Mouse (Mus musculus): ENCODE data around the gene Id3. TPM values are rescaled to one million over a fixed set of nuclear protein-coding genes. Genes with fewer than 3 reads are reported as not detected.

The Id3 gene
- polyA plus RNA-seq, 1 experiment, result 780 TPM

GRCm38 (mm10) chr4:136135874-136136728 lies 7.2 kb upstream of the Id3 start:
- Histone ChIP-seq H3K79me2 (ENCODE audit: control insufficient read depth, insufficient read depth) (no peaks in the 10 kb centered on the region), H3ac (ENCODE audit: control insufficient read depth, insufficient read length, low read depth) (no peak overlapping the region), H3K36me3 (ENCODE audit: control insufficient read depth, insufficient read depth) (no peaks in the 10 kb centered on the region), H3K79me3 (ENCODE audit: low read depth) (no peaks in the 10 kb centered on the region), H3K4me3 (ENCODE audit: insufficient read depth, poor library complexity, severe bottlenecking) (no peak overlapping the region), H3K27me3 (ENCODE audit: control insufficient read depth, insufficient read depth, insufficient read length) (no peaks in the 10 kb centered on the region)
- no peak for TF ChIP-seq MYOD1 (IDR thresholded peaks at IDR 0.05; ENCODE audit: control insufficient read depth, insufficient read length, low read depth)
- no peak for TF ChIP-seq CEBPB (IDR thresholded peaks at IDR 0.05; ENCODE audit: low read depth)
- no peak for TF ChIP-seq MAX (IDR thresholded peaks at IDR 0.05)
- TF ChIP-seq CTCF (IDR thresholded peaks at IDR 0.05; ENCODE audit: control insufficient read depth, insufficient read depth, insufficient read length), result peak; percentile 10

GRCm38 (mm10) chr4:136139326-136140110 lies 3.8 kb upstream of the Id3 start:
- TF ChIP-seq USF1 (IDR thresholded peaks at IDR 0.05; ENCODE audit: low read depth), result no peak
- Histone ChIP-seq H3K27me3 (ENCODE audit: control insufficient read depth, insufficient read depth, insufficient read length) (no peaks in the 10 kb centered on the region), H3K79me3 (ENCODE audit: low read depth) (peaks cover 9% of the 10 kb centered on the region), H3K79me2 (ENCODE audit: control insufficient read depth, insufficient read depth) (peaks cover 17% of the 10 kb centered on the region), H3ac (ENCODE audit: control insufficient read depth, insufficient read length, low read depth) (peak overlapping the region; percentile 4), H3K4me3 (ENCODE audit: insufficient read depth, poor library complexity, severe bottlenecking) (no peak overlapping the region), H3K36me3 (ENCODE audit: control insufficient read depth, insufficient read depth) (peaks cover 3% of the 10 kb centered on the region)

GRCm38 (mm10) chr4:136140327-136141250 lies 2.7 kb upstream of the Id3 start:
- H3K79me2 ChIP-seq (ENCODE audit: control insufficient read depth, insufficient read depth), result peaks cover 27% of the 10 kb centered on the region
- TF ChIP-seq MAX (IDR thresholded peaks at IDR 0.05), result peak; percentile 31
- TF ChIP-seq MYOG (IDR thresholded peaks at IDR 0.05; ENCODE audit: control insufficient read depth, extremely low read depth, insufficient read length), result no peak
- peak; percentile 89 for TF ChIP-seq MYOD1 (IDR thresholded peaks at IDR 0.05; ENCODE audit: control insufficient read depth, insufficient read length, low read depth)
- no peaks in the 10 kb centered on the region for H3K27me3 ChIP-seq (ENCODE audit: control insufficient read depth, insufficient read depth, insufficient read length)
- peak overlapping the region; percentile 7 for H3K4me3 ChIP-seq (ENCODE audit: insufficient read depth, poor library complexity, severe bottlenecking)
- H3K36me3 ChIP-seq (ENCODE audit: control insufficient read depth, insufficient read depth), result peaks cover 13% of the 10 kb centered on the region
- H3ac ChIP-seq (ENCODE audit: control insufficient read depth, insufficient read length, low read depth), result peak overlapping the region; percentile 60
- peaks cover 17% of the 10 kb centered on the region for H3K79me3 ChIP-seq (ENCODE audit: low read depth)

GRCm38 (mm10) chr4:136142267-136143192 lies 767 bp upstream of the Id3 start:
- peaks cover 19% of the 10 kb centered on the region for H3K36me3 ChIP-seq (ENCODE audit: control insufficient read depth, insufficient read depth)
- TF ChIP-seq MAX (IDR thresholded peaks at IDR 0.05) (no peak), USF1 (IDR thresholded peaks at IDR 0.05; ENCODE audit: low read depth) (no peak), MYOG (IDR thresholded peaks at IDR 0.05; ENCODE audit: control insufficient read depth, extremely low read depth, insufficient read length) (no peak)
- H3K27me3 ChIP-seq (ENCODE audit: control insufficient read depth, insufficient read depth, insufficient read length), result no peaks in the 10 kb centered on the region
- H3K4me3 ChIP-seq (ENCODE audit: insufficient read depth, poor library complexity, severe bottlenecking), result peak overlapping the region; percentile 8
- peaks cover 25% of the 10 kb centered on the region for H3K79me3 ChIP-seq (ENCODE audit: low read depth)
- H3ac ChIP-seq (ENCODE audit: control insufficient read depth, insufficient read length, low read depth), result peak overlapping the region; percentile 49
- peaks cover 40% of the 10 kb centered on the region for H3K79me2 ChIP-seq (ENCODE audit: control insufficient read depth, insufficient read depth)

GRCm38 (mm10) chr4:136144126-136144926 lies 1.0 kb downstream of the Id3 start:
- Histone ChIP-seq H3K36me3 (ENCODE audit: control insufficient read depth, insufficient read depth) (peaks cover 19% of the 10 kb centered on the region), H3K27me3 (ENCODE audit: control insufficient read depth, insufficient read depth, insufficient read length) (no peaks in the 10 kb centered on the region), H3K79me3 (ENCODE audit: low read depth) (peaks cover 25% of the 10 kb centered on the region), H3K4me3 (ENCODE audit: insufficient read depth, poor library complexity, severe bottlenecking) (peak overlapping the region; percentile 97), H3ac (ENCODE audit: control insufficient read depth, insufficient read length, low read depth) (peak overlapping the region; percentile 89), H3K79me2 (ENCODE audit: control insufficient read depth, insufficient read depth) (peaks cover 40% of the 10 kb centered on the region)
- TF ChIP-seq MYOG (IDR thresholded peaks at IDR 0.05; ENCODE audit: control insufficient read depth, extremely low read depth, insufficient read length), result no peak
- peak; percentile 28 for TF ChIP-seq MAX (IDR thresholded peaks at IDR 0.05)
- TF ChIP-seq MYOD1 (IDR thresholded peaks at IDR 0.05; ENCODE audit: control insufficient read depth, insufficient read length, low read depth), result no peak
